Mouse (Mus musculus): Measurements from ENCODE around the gene Gm49340.
"Not testable (repeated sequence)": the region's sequence is repeated elsewhere in the genome, so short reads cannot be mapped to it uniquely, and the experiment has no call there.

Gene Gm49340

DNA sequence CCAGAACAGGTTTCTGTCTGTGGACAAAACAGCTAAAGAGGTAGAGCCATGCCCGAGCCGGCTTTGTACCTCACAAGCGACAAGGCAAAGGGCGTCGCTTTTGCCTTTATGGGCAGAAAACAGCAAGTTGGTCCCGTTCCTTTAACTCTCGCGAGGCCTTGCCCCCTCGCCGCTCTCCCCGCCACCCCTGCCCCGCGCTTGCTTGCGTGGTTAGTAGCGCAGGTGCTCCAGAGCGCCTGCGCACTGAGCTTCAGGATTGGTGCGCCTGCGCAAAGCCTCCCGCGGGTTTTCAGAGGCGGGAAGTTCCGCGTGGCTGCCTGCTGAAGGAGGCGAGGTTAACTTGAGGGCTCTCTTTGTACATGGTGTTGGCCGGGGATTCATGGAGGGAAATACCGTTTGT is at the start of gene Gm49340, which contains the start of the genes Aspa and Spata22:
Gene Gm49340, plus strand, starts transcription at position 300 of the 400 bp plus-strand sequence.
Gene Aspa, minus strand, starts transcription at position 155 of the 400 bp plus-strand sequence.
Gene Spata22, plus strand, starts transcription at position 300 of the 400 bp plus-strand sequence.
- no peak for DNase-seq (ENCODE audit: low spot score)

- DNase-seq (ENCODE audit: low spot score): no peak
Measured at GRCm38 (mm10) chr11:73280710-73281109, 48.8 kb upstream of the Gm49340 start.

GRCm38 (mm10) chr11:73281528-73282027 is 48.0 kb upstream of the Gm49340 start:
- peak; percentile 45 for DNase-seq (ENCODE audit: low spot score)

DNA sequence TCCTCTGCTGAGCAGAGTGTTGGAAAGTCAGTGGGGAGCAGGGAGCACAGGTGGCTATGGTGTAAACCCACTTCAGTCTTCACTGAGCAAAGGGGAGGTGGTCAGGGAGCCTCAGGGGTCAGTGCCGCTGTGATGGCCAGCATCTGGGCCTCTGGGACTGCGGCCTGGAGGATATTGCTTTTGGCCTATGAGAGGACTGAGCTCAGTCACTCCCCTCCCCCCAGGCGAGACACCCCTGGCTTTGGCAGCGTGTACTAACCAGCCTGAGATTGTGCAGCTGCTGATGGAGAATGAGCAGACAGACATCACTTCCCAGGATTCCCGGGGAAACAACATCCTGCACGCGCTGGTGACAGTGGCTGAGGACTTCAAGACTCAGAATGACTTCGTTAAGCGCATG is 46.2 kb upstream of the Gm49340 start:
- no peak for DNase-seq (ENCODE audit: low spot score)

DNA sequence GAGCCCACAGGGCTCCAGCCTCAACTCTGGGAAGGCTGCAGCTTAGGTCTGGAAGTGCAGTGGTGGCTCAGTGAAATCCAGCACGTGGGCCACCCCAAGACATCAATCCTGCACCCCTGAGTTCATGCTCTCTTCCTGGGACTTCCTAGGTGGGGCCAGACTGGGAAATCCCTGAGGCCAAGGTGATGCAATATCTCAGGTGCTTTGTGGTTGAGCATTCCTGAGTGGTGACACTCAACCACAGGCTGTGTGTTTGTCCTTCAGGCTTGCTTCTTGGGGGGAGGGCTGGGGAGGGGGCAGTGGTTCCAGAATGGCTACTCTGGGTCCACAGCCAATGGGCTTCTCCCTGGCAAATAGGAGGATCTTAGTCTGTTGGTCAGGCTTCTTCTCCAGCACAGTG is 45.6 kb upstream of the Gm49340 start:
- DNase-seq (ENCODE audit: low spot score): no peak

DNA sequence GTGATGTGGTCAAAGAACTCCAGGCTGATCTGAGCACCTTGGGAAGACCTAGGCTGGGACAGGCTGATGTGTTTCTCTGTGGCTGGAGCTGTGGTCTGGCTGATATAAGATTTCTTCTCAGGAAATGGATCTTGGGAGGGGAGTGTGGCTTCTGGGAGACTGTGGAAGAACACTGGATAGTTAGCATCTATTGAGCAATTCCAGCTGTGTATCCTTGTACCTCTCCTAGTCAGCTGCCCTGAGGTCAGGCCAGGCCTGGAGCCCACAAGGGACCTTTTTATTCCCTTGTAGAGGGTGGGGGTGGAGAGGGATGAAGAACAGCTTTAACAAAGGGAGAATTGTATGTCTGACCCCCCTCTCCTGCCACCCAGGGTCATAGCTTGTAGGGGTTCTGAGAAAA is 45.2 kb upstream of the Gm49340 start:
- no peak for DNase-seq (ENCODE audit: low spot score)

DNA sequence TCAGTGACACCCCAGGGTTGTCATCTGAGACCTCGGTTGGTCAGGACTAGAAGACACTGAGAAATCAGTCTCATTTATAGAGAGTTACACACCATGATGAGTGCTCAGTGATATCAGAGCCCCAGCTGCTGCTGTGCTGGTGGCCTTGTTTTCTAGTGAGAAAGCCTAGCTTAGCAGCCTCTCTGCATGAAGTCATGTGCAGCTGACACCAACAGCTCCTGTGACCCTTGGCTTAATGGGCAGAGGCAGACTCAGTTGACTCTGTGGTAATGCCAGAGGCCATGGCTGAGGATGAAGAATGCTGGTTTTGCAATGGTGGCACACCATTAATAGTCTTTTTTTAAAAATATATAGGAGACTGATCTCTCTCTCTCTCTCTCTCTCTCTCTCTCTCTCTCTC is 39.9 kb upstream of the Gm49340 start:
- no peak for DNase-seq (ENCODE audit: low spot score)

GRCm38 (mm10) chr11:73303123-73303522 is 26.4 kb upstream of the Gm49340 start:
- no peak for DNase-seq (ENCODE audit: low spot score)

- no peak for DNase-seq (ENCODE audit: low spot score)
Measured at GRCm38 (mm10) chr11:73315961-73316360, 13.6 kb upstream of the Gm49340 start.

- not testable (repeated sequence) for DNase-seq (ENCODE audit: low spot score)
Measured at GRCm38 (mm10) chr11:73318581-73318980, 11.0 kb upstream of the Gm49340 start.

DNA sequence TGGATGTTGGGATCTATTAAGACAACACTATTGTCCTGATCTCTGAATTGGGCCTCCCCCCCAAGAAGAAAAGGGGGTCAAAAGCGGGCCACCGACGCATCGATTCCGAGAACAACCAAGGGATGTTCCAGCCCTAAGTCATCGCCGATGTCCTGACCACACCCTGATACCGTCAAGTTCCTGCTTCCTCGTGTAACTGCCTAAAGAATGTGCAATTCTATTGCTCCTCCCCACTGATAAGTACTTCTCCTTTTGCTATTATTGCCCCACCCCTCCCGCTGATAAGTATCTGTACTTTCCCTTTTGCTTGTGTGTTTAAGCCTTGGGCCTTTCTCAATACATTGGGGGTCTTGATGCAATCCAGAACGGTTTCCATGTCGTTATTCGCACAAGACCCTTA is 8.5 kb upstream of the Gm49340 start:
- not testable (repeated sequence) for DNase-seq (ENCODE audit: low spot score)

DNA sequence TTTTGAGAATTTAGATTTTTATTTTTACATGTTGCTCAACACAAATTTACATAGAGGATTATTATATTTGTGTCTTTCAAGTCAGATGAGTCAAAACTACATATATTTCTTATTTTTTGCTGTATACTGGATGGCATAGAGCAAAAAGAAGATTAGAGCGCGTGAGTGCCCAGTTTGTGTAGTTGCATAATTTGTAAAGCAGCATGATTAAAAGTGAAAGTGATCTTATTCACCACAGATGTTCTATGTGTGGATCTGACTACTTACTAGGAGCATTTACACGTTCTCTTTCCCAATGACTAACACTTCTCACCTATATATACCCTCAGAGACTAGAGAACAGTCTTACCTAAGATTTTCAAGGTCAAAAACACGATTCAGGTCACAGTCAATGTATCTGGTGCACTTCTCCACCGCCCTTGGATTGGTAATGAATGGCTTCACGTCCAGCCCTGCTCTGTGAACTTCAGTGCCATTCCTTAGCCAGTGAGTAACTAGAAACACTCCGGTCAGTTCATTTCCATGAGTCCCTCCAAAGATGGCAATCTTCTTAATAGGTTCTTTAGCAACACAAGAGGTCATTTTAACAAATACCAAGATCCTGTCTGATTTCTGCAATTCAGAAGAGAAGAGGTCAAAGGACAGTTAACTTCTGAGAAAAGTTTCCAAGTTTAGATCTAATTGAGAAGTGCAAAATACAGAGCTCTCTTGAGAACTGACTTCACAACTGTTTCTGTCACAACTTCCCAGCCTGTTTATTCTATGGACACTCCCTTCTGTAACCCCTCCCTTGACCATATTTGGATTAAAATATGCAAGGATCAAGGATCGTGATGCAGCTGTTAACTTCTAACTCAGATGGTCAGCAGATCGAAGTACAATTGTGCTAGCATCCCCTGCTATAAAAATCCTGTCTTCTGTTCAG is 5.4 kb upstream of the Gm49340 start:
- peak; percentile 12 for DNase-seq (ENCODE audit: low spot score)

- DNase-seq (ENCODE audit: low spot score): peak; percentile 84
Measured at GRCm38 (mm10) chr11:73326485-73326886, 3.1 kb upstream of the Gm49340 start.

DNA sequence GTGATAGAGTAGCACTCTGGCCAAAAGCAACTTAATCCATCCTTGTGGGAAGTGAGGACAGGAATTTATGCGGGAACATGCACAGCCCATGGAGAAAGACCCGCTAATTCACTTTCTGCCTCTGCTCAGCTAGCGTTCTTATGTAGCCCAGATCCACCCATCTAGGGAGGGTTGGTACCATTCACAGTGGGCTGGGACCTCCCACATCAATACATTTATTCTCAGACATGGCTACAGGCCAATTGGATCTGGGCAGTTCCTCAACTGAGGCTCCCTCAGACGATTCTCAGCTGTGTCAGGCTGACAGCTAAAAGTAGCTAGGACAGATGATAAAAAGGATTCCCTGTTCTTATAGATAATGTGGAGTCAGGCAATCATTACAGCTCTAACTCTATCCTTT is 2.2 kb upstream of the Gm49340 start:
- no peak for DNase-seq (ENCODE audit: low spot score)

DNA sequence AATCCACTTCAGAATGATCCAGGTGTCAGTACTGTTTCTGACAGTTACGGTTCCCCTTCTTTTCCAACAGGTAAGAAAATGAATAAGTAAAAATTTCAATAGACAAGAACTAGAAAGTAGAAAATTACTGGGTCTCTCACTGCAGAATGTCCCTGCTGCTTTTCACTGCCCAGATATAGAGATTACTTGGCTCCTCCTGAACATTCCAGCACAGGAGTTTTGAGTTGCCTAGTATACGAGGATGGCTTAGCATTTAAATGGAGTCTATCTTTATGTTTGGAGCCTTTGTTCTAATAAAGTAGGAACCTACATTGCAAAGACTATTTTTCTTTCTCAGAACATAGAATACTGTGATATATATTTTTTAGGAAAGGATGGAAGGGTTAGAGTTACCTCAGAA is 3.8 kb downstream of the Gm49340 start:
- no peak for DNase-seq (ENCODE audit: low spot score)

DNA sequence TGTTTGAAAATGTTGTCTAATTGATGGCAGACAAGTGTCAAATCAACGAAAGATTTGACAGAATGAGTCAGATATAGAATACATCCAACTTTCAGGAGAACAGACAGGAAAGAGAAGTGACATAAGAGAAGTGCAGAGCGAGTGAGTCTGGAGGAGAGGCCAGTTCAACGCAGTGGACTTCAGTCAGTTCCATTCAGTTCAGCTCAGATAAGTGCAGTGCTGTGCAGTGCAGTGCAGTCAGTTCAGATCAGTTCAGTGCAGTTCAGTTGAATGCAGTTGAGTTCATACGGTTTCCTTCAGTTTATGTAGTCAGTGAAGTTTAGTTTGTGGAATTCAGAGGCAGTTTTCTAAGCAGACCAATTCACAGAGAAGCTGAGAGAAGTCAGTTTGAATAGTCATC is 7.4 kb downstream of the Gm49340 start:
- DNase-seq (ENCODE audit: low spot score): no peak

- DNase-seq (ENCODE audit: low spot score): no peak
Measured at GRCm38 (mm10) chr11:73350483-73350882, 20.9 kb downstream of the Gm49340 start, which contains the start of gene Olfr20. TSS of gene Olfr20 (plus strand) at chr11:73350783.

DNA sequence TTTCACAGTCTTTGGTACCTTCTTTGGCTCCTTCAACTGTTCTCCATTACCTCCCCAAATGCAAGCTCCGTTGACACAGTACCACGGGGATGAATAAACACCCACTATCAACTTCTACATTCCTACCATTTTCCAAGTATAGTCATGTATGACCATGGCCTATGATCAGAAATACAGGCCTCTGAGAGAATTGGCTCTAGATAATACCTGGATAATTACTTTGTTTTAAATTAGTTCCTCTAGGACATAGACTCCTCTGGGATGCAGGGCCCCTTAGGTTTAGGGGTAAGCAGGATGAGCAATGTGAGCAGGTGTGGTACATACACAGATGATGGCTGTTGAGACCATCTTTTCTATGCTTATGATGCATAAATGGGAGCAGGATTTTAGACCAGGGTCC is 41.4 kb downstream of the Gm49340 start, which contains the start of gene Olfr376:
Gene Olfr376, plus strand, starts transcription at position 301 of the 400 bp plus-strand sequence.
- DNase-seq (ENCODE audit: low spot score): no peak

DNA sequence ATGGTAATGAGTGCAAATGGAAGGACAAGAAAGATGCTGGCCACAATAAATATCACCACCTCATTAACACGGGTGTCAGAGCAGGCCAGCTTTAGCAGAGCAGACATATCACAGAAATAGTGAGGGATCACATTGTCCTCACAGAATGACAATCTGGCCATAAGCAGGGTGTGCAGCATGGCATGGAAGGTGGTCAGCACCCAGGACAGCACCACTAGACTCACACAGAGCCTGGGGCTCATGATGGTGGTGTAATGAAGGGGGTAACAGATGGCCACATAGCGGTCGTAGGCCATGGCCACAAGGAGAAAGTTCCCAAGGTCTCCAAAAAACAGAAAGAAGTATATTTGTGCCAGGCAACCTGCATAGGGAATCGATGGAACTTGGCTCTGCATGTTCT is 65.8 kb downstream of the Gm49340 start:
- no peak for DNase-seq (ENCODE audit: low spot score)

DNA sequence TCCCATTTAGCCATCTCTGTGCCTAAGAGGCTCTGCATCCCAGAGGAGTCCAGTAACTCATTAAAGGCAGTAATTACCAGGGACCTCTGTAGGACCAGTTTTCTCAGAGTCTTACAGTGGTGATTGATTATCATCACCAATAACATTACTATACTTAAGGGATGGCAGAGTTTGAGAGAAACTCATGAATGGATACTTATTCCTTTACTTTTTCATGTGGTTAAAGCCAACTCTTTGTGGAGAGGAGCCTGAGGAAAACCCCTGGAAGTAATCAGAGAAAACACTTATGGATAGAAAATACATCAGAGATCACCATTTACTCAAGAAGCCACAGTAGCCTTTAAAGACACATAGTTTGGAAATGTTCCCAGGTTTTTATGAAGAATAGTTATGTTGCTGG is 70.0 kb downstream of the Gm49340 start, which contains the start of gene Olfr1:
Gene Olfr1, minus strand, starts transcription at position 101 of the 400 bp plus-strand sequence.
- no peak for DNase-seq (ENCODE audit: low spot score)
